In the genomic region with DNA sequence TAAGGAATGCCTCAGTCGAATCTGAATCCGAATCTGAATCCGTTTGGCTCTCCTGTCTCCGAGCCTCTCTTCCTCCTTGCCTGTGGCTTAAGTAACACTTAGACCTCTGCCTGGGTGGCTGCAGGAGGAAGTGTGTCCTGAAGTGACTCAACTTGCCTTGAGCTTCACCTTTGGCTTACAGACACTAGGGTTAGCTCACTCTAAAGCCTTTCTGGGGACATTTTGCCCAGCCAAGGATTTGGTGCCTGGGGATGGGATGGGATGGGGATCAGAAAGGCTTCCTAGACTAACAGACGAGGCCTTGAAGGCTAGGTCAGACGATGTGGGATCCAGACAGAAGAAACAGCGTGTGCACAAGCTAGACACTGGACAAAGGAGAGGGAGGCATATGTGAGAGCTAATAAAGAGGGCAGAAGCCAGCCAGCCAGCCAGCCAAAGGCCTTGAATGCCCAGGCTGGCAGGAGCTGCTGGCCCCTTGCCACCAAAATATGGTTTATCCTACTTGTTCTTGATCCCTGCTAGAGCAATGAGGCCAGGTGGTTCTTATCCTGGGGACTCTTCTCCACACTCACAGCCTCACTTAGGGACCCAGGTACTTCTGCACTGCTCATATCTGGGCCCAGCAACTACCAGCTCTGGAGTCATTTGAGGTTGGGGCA, we compare ENCODE assay signal across 8 mouse cellular contexts. TPM values are rescaled to one million over a fixed set of nuclear protein-coding genes. Genes with fewer than 3 reads are reported as not detected.
DNase-seq lines count a peak whose midpoint lies in the region; TF ChIP-seq lines count a peak whose summit lies in the region.
"Had no signal": no experiment of that assay in that cellular context is flagged by ENCODE, and none has a peak within 500 bp of the region (broad histone marks: within the 10 kb centered on the region; RNA-seq: fewer than 3 reads in every experiment).

No protein-coding gene starts in this region.

- peak overlapping the region; percentile 54 for H3K27ac ChIP-seq in bone marrow macrophage, adult 2 months (ENCODE audit: insufficient read depth, low read depth, low read length)
- H3K27ac ChIP-seq in macrophage, result peak overlapping the region; percentile 82

- 42% methylated on average over 7 of the region's 7 CpGs for WGBS in macrophage (ENCODE audit: missing documents)

- TF ChIP-seq POLR2A in bone marrow macrophage, adult 2 months (IDR thresholded peaks at IDR 0.05; ENCODE audit: borderline replicate concordance, low read depth, low read length), result no peak

- H3K36me3 ChIP-seq in macrophage (ENCODE audit: inconsistent target), result peaks cover 36% of the 10 kb centered on the region

- H3K4me3 ChIP-seq in bone marrow macrophage, adult 2 months (ENCODE audit: insufficient read depth, low read length), result peak overlapping the region; percentile 7; the same call in 1 of the 2 replicates
- H3K4me3 ChIP-seq in macrophage (ENCODE audit: inconsistent target), result no peak overlapping the region

- TF ChIP-seq CTCF in bone marrow macrophage, adult 2 months (IDR thresholded peaks at IDR 0.05; ENCODE audit: low read depth, low read length), result no peak

- DNase-seq in kidney, adult 9 months, result peak; percentile 32
- no peak for DNase-seq in kidney, postnatal 14 days
- DNase-seq in cerebellum, adult 9-11 months, result peak; percentile 96
- DNase-seq in left cerebral cortex, adult 9 months (ENCODE audit: low spot score in 2 of 2), result no peak
- DNase-seq in gastrocnemius, postnatal 4 days (ENCODE audit: low spot score in 2 of 2), result no peak

- H3K79me2 ChIP-seq in macrophage (ENCODE audit: inconsistent target), result peaks cover 53% of the 10 kb centered on the region

- H3K4me1 ChIP-seq in bone marrow macrophage, adult 2 months (ENCODE audit: control insufficient read depth, insufficient read depth, low read length), result peaks cover 33% of the 10 kb centered on the region

RNA-seq across cellular contexts. Expression of a gene that starts 9.0 kb away (rescaled TPM):
- polyA plus RNA-seq in bone marrow macrophage, adult 2 months (2012; ENCODE audit: insufficient read depth, insufficient read length, missing spikeins), result 13.1 and 18.1 TPM in 2 replicates
- total RNA-seq in macrophage (2018; cell fraction: chromatin; rRNA removed), result 1 to 10 TPM in 16 of 26 experiments, not detected in 10; 1.1 to 9.0 (median 4.6) TPM
- total RNA-seq in macrophage (2018; cell fraction: cytosol; rRNA removed), result 10 to 100 TPM in 12 of 26 experiments, 1 to 10 TPM in 13, under 1 TPM in 1; 0.96 to 18.9 (median 6.4) TPM
- total RNA-seq in macrophage (2018; cell fraction: nucleus; rRNA removed), result 10 to 100 TPM in 10 of 26 experiments, 1 to 10 TPM in 12, not detected in 4; 1.2 to 17.6 (median 8.1) TPM
- 6.5 to 23.2 TPM (median 6.5 TPM) in 3 replicates for polyA plus RNA-seq in macrophage (2018)
- 1 to 10 TPM; 5.7 to 7.3 TPM for total RNA-seq in gastrocnemius, postnatal 4 days (2021)
- polyA plus RNA-seq: Patski had no signal

RNA-seq across cellular contexts. Expression of a gene that starts 18.7 kb away (rescaled TPM):
- 54.0 and 58.7 TPM in 2 replicates for polyA plus RNA-seq in bone marrow macrophage, adult 2 months (2012; ENCODE audit: insufficient read depth, insufficient read length, missing spikeins)
- 100 to 1,000 TPM in 8 of 26 experiments, 10 to 100 TPM in 18; 41.6 to 398 (median 88.9) TPM for total RNA-seq in macrophage (2018; cell fraction: chromatin; rRNA removed)
- 10 to 100 TPM; 50.5 to 85.9 (median 70.2) TPM for total RNA-seq in macrophage (2018; cell fraction: cytosol; rRNA removed)
- 100 to 1,000 TPM in 8 of 26 experiments, 10 to 100 TPM in 18; 57.5 to 143 (median 87.9) TPM for total RNA-seq in macrophage (2018; cell fraction: nucleus; rRNA removed)
- 34.3 to 55.7 TPM (median 49.2 TPM) in 3 replicates for polyA plus RNA-seq in macrophage (2018)
- total RNA-seq in gastrocnemius, postnatal 4 days (2021), result 10 to 100 TPM; 37.0 to 40.1 TPM

RNA-seq across cellular contexts. Expression of a gene that starts 18.8 kb away (rescaled TPM):
- polyA plus RNA-seq in bone marrow macrophage, adult 2 months (2012; ENCODE audit: insufficient read depth, insufficient read length, missing spikeins), result 560 and 577 TPM in 2 replicates
- 1,000 to 10,000 TPM in 16 of 26 experiments, 100 to 1,000 TPM in 10; 388 to 4,292 (median 1,510) TPM for total RNA-seq in macrophage (2018; cell fraction: chromatin; rRNA removed)
- total RNA-seq in macrophage (2018; cell fraction: cytosol; rRNA removed), result 1,000 to 10,000 TPM in 13 of 26 experiments, 100 to 1,000 TPM in 13; 523 to 2,418 (median 986) TPM
- 1,000 to 10,000 TPM in 17 of 26 experiments, 100 to 1,000 TPM in 9; 377 to 2,781 (median 1,417) TPM for total RNA-seq in macrophage (2018; cell fraction: nucleus; rRNA removed)
- 491 to 809 TPM (median 572 TPM) in 3 replicates for polyA plus RNA-seq in macrophage (2018)
- total RNA-seq in gastrocnemius, postnatal 4 days (2021), result 100 to 1,000 TPM; 204 to 225 TPM

RNA-seq across cellular contexts. Expression of a gene that starts 55.1 kb away (rescaled TPM):
- 3.3 and 3.6 TPM in 2 replicates for polyA plus RNA-seq in bone marrow macrophage, adult 2 months (2012; ENCODE audit: insufficient read depth, insufficient read length, missing spikeins)
- total RNA-seq in macrophage (2018; cell fraction: chromatin; rRNA removed), result 1 to 10 TPM in 19 of 26 experiments, under 1 TPM in 2, not detected in 5; 0.81 to 8.4 (median 4.1) TPM
- 1 to 10 TPM in 23 of 26 experiments, under 1 TPM in 3; 0.38 to 3.5 (median 2.1) TPM for total RNA-seq in macrophage (2018; cell fraction: cytosol; rRNA removed)
- total RNA-seq in macrophage (2018; cell fraction: nucleus; rRNA removed), result 1 to 10 TPM in 20 of 26 experiments, under 1 TPM in 3, not detected in 3; 0.40 to 6.3 (median 1.7) TPM
- polyA plus RNA-seq in macrophage (2018), result 2.3 to 4.9 TPM (median 2.4 TPM) in 3 replicates
- 1 to 10 TPM; 9.7 to 9.8 TPM for total RNA-seq in gastrocnemius, postnatal 4 days (2021)

Comparison
In these comparisons a context has a peak if more than half of its experiments do, and no peak if none do; other contexts are left out.
1. DNase-seq: peak in kidney, adult 9 months (single experiment) and cerebellum, adult 9-11 months (single experiment); none in kidney, postnatal 14 days (single experiment), left cerebral cortex, adult 9 months (0 of 2) and gastrocnemius, postnatal 4 days (0 of 2).